Mouse (Mus musculus): ENCODE data around the gene Lcn10.

- TF ChIP-seq POLR2A (IDR thresholded peaks at IDR 0.05; ENCODE audit: low read depth, low read length): no peak
- TF ChIP-seq CTCF (IDR thresholded peaks at IDR 0.05; ENCODE audit: extremely low read depth, insufficient read depth, insufficient read length, insufficient replicate concordance): no peak
Observed at GRCm38 (mm10) chr2:25634046-25634445, 48.5 kb upstream of the Lcn10 start.
